Comparison of ENCODE assay signal across 19 mouse cellular contexts in the genomic region with DNA sequence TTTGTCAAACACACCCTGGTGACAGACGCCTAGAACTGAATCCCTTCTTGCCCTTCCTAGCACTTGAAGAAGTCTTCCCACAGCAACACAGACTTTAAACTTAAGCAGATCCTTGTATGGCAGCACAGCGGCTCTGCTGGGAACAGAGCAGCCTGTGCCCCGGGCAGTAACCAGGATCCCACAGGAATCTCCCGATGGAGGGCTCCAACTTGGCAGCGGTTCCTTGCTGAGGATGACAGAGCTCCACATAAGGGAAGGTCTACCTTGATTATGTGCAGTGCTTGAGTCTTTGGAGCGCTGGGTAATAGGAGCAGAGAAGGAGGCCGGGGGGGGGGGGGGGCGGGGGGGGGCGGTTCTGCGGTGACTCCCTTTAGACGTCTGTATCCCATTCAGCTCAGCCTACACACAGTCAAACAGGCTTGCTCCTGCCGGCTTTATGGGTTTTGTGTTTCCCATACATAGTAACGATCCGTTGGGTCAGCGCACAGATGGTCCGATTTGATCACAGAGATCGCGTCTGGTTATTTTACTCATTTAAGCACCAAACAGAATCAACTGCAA.
DNase-seq lines count a peak whose midpoint lies in the region; ATAC-seq lines count a peak whose summit lies in the region.
"Had no signal": no experiment of that assay in that cellular context is flagged by ENCODE, and none has a peak within 500 bp of the region (broad histone marks: within the 10 kb centered on the region; RNA-seq: fewer than 3 reads in every experiment).

No protein-coding gene starts in this region.

- H3K9ac ChIP-seq in embryonic facial prominence, embryonic 14.5 days (ENCODE audit: low read depth, low read length): no peak overlapping the region; the same call in 1 of the 2 replicates
- no peak overlapping the region for H3K9ac ChIP-seq in limb, embryonic 12.5 days (replicated peaks)
- no peak overlapping the region for H3K9ac ChIP-seq in forebrain, embryonic 15.5 days (replicated peaks)
- H3K9ac ChIP-seq: heart, embryonic 15.5 days; hindbrain, embryonic 15.5 days had no signal

- H3K4me3 ChIP-seq in embryonic facial prominence, embryonic 14.5 days (ENCODE audit: low read depth, low read length): no peak overlapping the region
- no peak overlapping the region for H3K4me3 ChIP-seq in limb, embryonic 12.5 days (replicated peaks)
- no peak overlapping the region for H3K4me3 ChIP-seq in forebrain, embryonic 15.5 days
- H3K4me3 ChIP-seq: erythroblast, embryonic 14.5 days; forebrain, embryonic 10.5 days; heart, adult 2 months; heart, embryonic 15.5 days; hindbrain, embryonic 10.5 days; hindbrain, embryonic 15.5 days had no signal

- no peaks in the 10 kb centered on the region for H3K9me3 ChIP-seq in embryonic facial prominence, embryonic 14.5 days (ENCODE audit: control insufficient read depth, low read length)
- no peaks in the 10 kb centered on the region for H3K9me3 ChIP-seq in limb, embryonic 12.5 days
- no peaks in the 10 kb centered on the region for H3K9me3 ChIP-seq in forebrain, embryonic 15.5 days
- H3K9me3 ChIP-seq: forebrain, embryonic 10.5 days; heart, embryonic 15.5 days; hindbrain, embryonic 10.5 days; hindbrain, embryonic 15.5 days had no signal

- H3K27ac ChIP-seq in embryonic facial prominence, embryonic 14.5 days (replicated peaks; ENCODE audit: low read depth, low read length): no peak overlapping the region
- H3K27ac ChIP-seq in limb, embryonic 12.5 days: no peak overlapping the region
- H3K27ac ChIP-seq in forebrain, embryonic 15.5 days (replicated peaks): no peak overlapping the region
- H3K27ac ChIP-seq: forebrain, embryonic 10.5 days; heart, adult 2 months; heart, embryonic 15.5 days; hindbrain, embryonic 10.5 days; hindbrain, embryonic 15.5 days had no signal

- H3K4me1 ChIP-seq in embryonic facial prominence, embryonic 14.5 days (ENCODE audit: control insufficient read depth, insufficient read depth, low read length): no peaks in the 10 kb centered on the region; the same call in 1 of the 2 replicates
- peaks cover 24% of the 10 kb centered on the region for H3K4me1 ChIP-seq in limb, embryonic 12.5 days (replicated peaks)
- H3K4me1 ChIP-seq in forebrain, embryonic 15.5 days: no peaks in the 10 kb centered on the region
- H3K4me1 ChIP-seq: heart, embryonic 15.5 days; hindbrain, embryonic 15.5 days had no signal

- intact Hi-C loops in left cerebral cortex, postnatal 4 days (cut with DNase I): loop anchor here (10.0 kb wide), 1 partner anchor 183 kb away; no protein-coding TSS in a partner anchor
- intact Hi-C loops in left cerebral cortex, postnatal 14 days (cut with DNase I): loop anchor here (10.0 kb wide), 1 partner anchor 203 kb away; no protein-coding TSS in a partner anchor

- DNase-seq in left cerebral cortex, postnatal 4 days: peak; percentile 6
- no peak for DNase-seq in left cerebral cortex, postnatal 14 days (ENCODE audit: low spot score in 2 of 2)
- peak; percentile 63 for DNase-seq in embryonic facial prominence, embryonic 14.5 days (ENCODE audit: low spot score)
- DNase-seq in kidney, adult 9 months: no peak
- DNase-seq in retina, postnatal 1 day: no peak
- DNase-seq: adrenal gland, adult 2 months; adrenal gland, postnatal 25 days; cerebellum, adult 18-20 months; heart, adult 2 months had no signal

- peaks cover 7% of the 10 kb centered on the region; the same call in 1 of the 2 replicates for H3K27me3 ChIP-seq in embryonic facial prominence, embryonic 14.5 days (replicated peaks; ENCODE audit: control insufficient read depth, insufficient read depth, low read length)
- H3K27me3 ChIP-seq in limb, embryonic 12.5 days: peaks cover 27% of the 10 kb centered on the region
- no peaks in the 10 kb centered on the region; the same call in 1 of the 2 replicates for H3K27me3 ChIP-seq in forebrain, embryonic 15.5 days

- H3K4me2 ChIP-seq in embryonic facial prominence, embryonic 14.5 days (ENCODE audit: low read depth, low read length): peak overlapping the region; percentile 24
- H3K4me2 ChIP-seq in limb, embryonic 12.5 days: peak overlapping the region; percentile 34
- no peak overlapping the region for H3K4me2 ChIP-seq in forebrain, embryonic 15.5 days (replicated peaks)
- H3K4me2 ChIP-seq: heart, embryonic 11.5 days; heart, embryonic 15.5 days; hindbrain, embryonic 15.5 days had no signal

- ATAC-seq in embryonic facial prominence, embryonic 14.5 days (ENCODE audit: low read depth): peak; percentile 82
- peak; percentile 45 for ATAC-seq in limb, embryonic 12.5 days (ENCODE audit: insufficient number of reproducible peaks, insufficient read depth, low FRiP score, low TSS enrichment, low read depth)
- ATAC-seq in forebrain, embryonic 15.5 days (replicated peaks): no peak
- ATAC-seq: forebrain, embryonic 14.5 days; inflammation-experienced regulatory T-cells, adult 6 months had no signal

- 55% methylated on average over 15 of the region's 18 CpGs for WGBS in embryonic facial prominence, embryonic 14.5 days
- 41% methylated on average over 17 of the region's 18 CpGs for WGBS in limb, embryonic 12.5 days
- WGBS in forebrain, embryonic 15.5 days: 67% methylated on average over 18 of the region's 18 CpGs

- no peaks in the 10 kb centered on the region for H3K36me3 ChIP-seq in embryonic facial prominence, embryonic 14.5 days (ENCODE audit: control insufficient read depth, insufficient read depth, low read length)
- no peaks in the 10 kb centered on the region for H3K36me3 ChIP-seq in limb, embryonic 12.5 days
- H3K36me3 ChIP-seq in forebrain, embryonic 15.5 days: no peaks in the 10 kb centered on the region
- H3K36me3 ChIP-seq: forebrain, embryonic 10.5 days; heart, embryonic 15.5 days; hindbrain, embryonic 10.5 days; hindbrain, embryonic 15.5 days had no signal

Comparison
In these comparisons a context has a peak if more than half of its experiments do, and no peak if none do; other contexts are left out.
1. DNase-seq: peak in left cerebral cortex, postnatal 4 days (single experiment) and embryonic facial prominence, embryonic 14.5 days (single experiment); none in left cerebral cortex, postnatal 14 days (0 of 2), kidney, adult 9 months (single experiment) and retina, postnatal 1 day (single experiment).